Mouse (Mus musculus): ENCODE measurements around the gene Sdf4. TPM values are rescaled to one million over a fixed set of nuclear protein-coding genes. Genes with fewer than 3 reads are reported as not detected.

Sdf4 gene
- polyA plus RNA-seq, 1 experiment from 2014 or later: 438 TPM

- H3K4me3 ChIP-seq (ENCODE audit: inconsistent target): no peak overlapping the region
- 74% methylated on average over 11 of the region's 12 CpGs for WGBS (ENCODE audit: missing documents)
Observed at GRCm38 (mm10) chr4:155981436-155982082, 11.1 kb upstream of the Sdf4 start.

GRCm38 (mm10) chr4:155983788-155984187 lies 8.9 kb upstream of the Sdf4 start:
- Histone ChIP-seq H3K4me3 (ENCODE audit: inconsistent target) (no peak overlapping the region), H3K79me2 (ENCODE audit: inconsistent target) (no peaks in the 10 kb centered on the region), H3K36me3 (ENCODE audit: inconsistent target) (no peaks in the 10 kb centered on the region), H3K27ac (no peak overlapping the region)
- WGBS (ENCODE audit: missing documents): 48% methylated on average over 2 of the region's 2 CpGs

More at GRCm38 (mm10) chr4:155981436-155982082, 11.1 kb upstream of the Sdf4 start:
- Histone ChIP-seq H3K36me3 (ENCODE audit: inconsistent target) (no peaks in the 10 kb centered on the region), H3K79me2 (ENCODE audit: inconsistent target) (no peaks in the 10 kb centered on the region), H3K27ac (no peak overlapping the region)

DNA sequence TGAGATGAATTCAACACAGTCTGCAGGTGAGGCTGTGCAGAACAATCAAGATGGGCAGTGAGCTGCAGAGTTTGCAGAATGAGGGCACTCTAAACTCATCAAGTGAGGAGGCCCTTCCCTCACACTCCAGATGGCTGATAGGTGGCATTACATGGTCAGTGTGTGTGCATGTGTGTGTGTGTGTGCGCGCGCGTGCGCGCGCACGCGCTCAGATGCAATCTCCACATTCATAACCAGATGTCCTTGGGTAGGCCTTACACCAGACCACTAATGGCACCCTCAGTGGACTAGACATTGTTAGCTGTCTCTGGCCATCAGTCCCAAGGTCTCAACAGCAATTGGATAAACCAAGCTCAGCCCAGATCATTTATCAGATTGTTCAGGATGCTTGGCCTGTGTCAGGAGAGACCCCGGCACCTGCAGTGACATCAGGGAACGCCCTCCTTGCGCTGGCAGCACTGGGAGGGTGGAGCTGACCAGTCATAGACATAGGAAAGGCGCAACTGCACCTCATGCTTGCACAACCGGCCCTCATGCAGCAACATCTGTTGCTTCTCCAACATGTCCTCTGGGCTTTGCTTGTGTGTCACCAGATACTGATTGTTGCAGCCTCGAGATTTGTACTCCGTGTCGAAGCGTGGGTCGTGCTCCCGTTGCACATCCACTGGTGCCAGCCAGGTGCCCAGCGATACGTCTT lies 1.3 kb upstream of the Sdf4 start:
- Histone ChIP-seq H3K27ac (no peak overlapping the region), H3K4me3 (ENCODE audit: inconsistent target) (peak overlapping the region; percentile 10; the same call in 1 of the 2 replicates), H3K36me3 (ENCODE audit: inconsistent target) (peaks cover 4% of the 10 kb centered on the region; the same call in 1 of the 2 replicates), H3K79me2 (ENCODE audit: inconsistent target) (peaks cover 41% of the 10 kb centered on the region)
- 71% methylated on average over 22 of the region's 22 CpGs for WGBS (ENCODE audit: missing documents)

- WGBS (ENCODE audit: missing documents): 15% methylated on average over 33 of the region's 37 CpGs
- Histone ChIP-seq H3K4me3 (ENCODE audit: inconsistent target) (peak overlapping the region; percentile 10; the same call in 1 of the 2 replicates), H3K36me3 (ENCODE audit: inconsistent target) (peaks cover 9% of the 10 kb centered on the region; the same call in 1 of the 2 replicates), H3K79me2 (ENCODE audit: inconsistent target) (peaks cover 46% of the 10 kb centered on the region), H3K27ac (no peak overlapping the region)
Observed at GRCm38 (mm10) chr4:155991908-155992230, 803 bp upstream of the Sdf4 start.

DNA sequence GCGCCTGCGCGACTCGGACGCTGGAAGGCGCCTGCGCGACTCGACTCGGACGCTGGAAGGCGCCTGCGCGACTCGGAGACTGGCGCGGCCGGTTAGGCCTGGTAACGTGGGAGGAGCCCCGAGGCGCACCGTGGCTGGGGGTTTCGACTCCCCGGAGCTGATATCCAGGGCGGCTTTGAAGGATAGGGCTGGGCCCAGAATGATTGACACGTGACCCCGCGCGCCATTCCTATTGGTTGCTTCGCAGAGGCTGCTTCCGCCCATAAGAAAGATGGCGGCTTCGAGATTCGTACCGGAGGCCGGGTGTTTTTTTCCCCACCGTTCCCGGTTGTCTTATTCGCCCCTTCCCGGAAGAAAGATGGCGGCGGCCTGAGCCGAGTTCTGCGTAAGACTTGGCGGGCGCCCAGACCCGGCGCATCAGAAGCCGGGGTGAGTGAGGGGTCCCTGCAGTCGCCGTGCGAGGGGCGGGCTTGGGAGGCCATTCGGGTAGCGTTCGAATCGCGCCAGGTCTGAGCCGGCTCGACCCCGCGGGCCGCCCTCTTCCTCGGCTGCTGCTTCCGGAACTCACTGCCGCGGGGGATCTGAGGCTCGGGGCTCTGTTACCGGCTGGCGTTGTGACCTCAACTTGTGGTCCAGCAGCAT lies 355 bp downstream of the Sdf4 start:
- WGBS (ENCODE audit: missing documents): under 1% methylated on average over 55 of the region's 70 CpGs
- H3K36me3 ChIP-seq (ENCODE audit: inconsistent target): peaks cover 21% of the 10 kb centered on the region; the same call in 1 of the 2 replicates
- H3K27ac ChIP-seq: peak overlapping the region; percentile 84
- H3K79me2 ChIP-seq (ENCODE audit: inconsistent target): peaks cover 57% of the 10 kb centered on the region
- peak overlapping the region; percentile 96 for H3K4me3 ChIP-seq (ENCODE audit: inconsistent target)

DNA sequence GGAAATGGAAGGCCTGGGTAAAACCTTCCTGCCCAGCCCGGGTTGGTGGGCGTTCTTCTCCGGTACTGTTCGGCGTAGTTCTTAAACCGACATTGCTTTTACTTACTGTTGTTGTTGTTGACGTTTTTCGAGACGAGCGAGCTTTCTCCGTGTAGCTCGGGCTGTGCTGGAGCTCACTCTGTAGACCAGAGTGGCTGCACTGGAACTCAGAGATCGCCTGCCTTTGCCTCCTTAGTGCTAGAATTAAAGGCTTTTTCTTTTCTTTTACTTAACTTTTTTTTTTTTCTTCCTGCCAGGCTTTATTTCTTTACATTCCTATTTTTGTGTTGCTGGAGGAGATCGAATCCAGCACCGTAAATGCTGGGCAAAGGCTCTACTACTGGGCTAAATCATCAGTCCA lies 934 bp downstream of the Sdf4 start:
- peaks cover 62% of the 10 kb centered on the region for H3K79me2 ChIP-seq (ENCODE audit: inconsistent target)
- peak overlapping the region; percentile 84 for H3K27ac ChIP-seq
- WGBS (ENCODE audit: missing documents): 8% methylated on average over 15 of the region's 15 CpGs
- peak overlapping the region; percentile 96 for H3K4me3 ChIP-seq (ENCODE audit: inconsistent target)
- H3K36me3 ChIP-seq (ENCODE audit: inconsistent target): peaks cover 25% of the 10 kb centered on the region; the same call in 1 of the 2 replicates

DNA sequence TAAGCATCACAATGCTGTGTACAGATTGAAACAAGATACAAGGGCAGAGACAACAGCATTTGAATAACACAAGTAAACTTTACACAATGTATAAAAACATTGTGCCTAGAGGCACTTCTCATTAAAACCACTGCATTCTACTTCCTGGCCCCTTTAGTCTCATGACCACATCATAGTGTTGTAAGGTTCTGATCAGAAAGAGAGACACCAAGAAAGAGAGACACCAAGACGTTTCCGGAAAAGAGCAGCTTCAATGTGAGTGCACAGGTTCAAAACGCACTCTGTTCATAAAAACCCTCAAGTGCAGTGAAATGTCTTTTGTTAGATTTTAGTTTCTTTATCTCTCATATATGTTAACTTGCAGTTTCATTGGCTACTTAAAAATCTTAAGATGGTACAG lies 11.4 kb downstream of the Sdf4 start:
- Histone ChIP-seq H3K79me2 (ENCODE audit: inconsistent target) (no peaks in the 10 kb centered on the region; the same call in 1 of the 2 replicates), H3K4me3 (ENCODE audit: inconsistent target) (no peak overlapping the region), H3K27ac (no peak overlapping the region), H3K36me3 (ENCODE audit: inconsistent target) (peaks cover 91% of the 10 kb centered on the region)
- WGBS (ENCODE audit: missing documents): 96% methylated on average over 3 of the region's 3 CpGs

GRCm38 (mm10) chr4:156008369-156008768 lies 15.7 kb downstream of the Sdf4 start:
- Histone ChIP-seq H3K36me3 (ENCODE audit: inconsistent target) (peaks cover 89% of the 10 kb centered on the region), H3K4me3 (ENCODE audit: inconsistent target) (no peak overlapping the region), H3K27ac (no peak overlapping the region), H3K79me2 (ENCODE audit: inconsistent target) (no peaks in the 10 kb centered on the region)
- WGBS (ENCODE audit: missing documents): 93% methylated on average over 4 of the region's 4 CpGs

DNA sequence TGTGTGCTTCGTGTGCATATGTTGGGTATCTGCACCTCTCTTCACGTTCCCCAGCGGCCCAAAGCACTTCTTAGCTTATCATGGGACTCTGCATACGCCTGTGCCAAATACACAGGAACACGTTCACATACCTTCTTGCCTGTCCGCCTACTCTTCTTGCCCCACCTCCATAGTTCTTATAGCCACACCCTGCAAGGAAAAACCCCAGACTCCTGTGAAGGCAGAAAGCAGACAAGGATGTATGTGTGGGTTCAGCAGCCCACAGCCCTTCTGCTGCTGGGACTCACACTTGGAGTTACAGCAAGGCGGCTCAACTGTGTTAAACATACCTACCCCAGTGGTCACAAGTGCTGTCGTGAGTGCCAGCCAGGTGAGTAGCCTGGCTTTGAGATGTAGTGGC lies 21.0 kb downstream of the Sdf4 start, which contains the start of gene Tnfrsf4:
Gene Tnfrsf4 (plus strand): TSS at position 207 of the 400 bp plus-strand sequence.
- 90% methylated on average over 8 of the region's 8 CpGs for WGBS (ENCODE audit: missing documents)
- no peak within 1 kb of the TSS for H3K27ac ChIP-seq
- no peak within 1 kb of the TSS for H3K4me3 ChIP-seq (ENCODE audit: inconsistent target)
- no peaks in the 10 kb centered on the region for H3K79me2 ChIP-seq (ENCODE audit: inconsistent target)
- peaks cover 58% of the 10 kb centered on the region for H3K36me3 ChIP-seq (ENCODE audit: inconsistent target)

DNA sequence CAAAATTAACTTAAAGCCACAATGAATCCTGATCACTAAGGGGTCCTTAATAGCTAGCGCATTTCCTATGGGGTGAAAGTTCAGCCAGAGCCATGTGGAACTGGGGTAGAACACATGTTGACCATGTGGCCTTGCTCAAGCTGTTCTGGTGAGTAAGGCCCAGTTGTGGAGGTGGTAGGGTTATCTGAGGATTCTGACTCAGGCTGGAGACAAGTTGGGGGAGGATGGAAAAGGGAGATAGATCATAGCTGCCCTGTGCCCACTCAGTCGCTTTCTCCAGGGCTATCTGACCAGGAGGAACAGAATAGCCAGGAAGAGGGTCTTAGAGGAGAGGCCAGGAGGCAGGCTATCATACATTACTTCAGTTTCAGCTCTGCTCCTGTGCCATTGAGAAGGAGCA lies 21.8 kb downstream of the Sdf4 start:
- no peaks in the 10 kb centered on the region for H3K79me2 ChIP-seq (ENCODE audit: inconsistent target)
- WGBS (ENCODE audit: missing documents): 96% methylated on average over 2 of the region's 2 CpGs

DNA sequence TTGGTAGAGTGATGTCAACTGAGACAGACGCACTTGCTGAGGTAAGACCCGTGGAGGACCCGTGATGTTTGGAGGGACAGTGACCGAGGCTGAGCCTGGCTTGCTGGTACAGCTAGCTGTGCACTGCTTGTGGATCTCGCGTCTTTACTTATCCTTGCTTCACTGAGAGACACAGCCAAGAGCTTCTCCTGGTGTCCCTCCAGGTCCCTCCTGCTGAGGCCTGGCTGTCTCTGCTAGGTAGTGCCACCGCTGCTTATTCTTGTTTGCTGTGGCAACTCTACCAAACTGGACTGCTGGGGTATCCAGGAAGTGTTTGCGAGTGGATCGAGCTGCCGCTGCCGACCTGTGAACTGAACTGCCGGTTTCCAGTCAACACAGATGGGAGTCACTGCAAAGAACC lies 27.1 kb downstream of the Sdf4 start:
- Histone ChIP-seq H3K4me3 (ENCODE audit: inconsistent target) (no peak overlapping the region), H3K36me3 (ENCODE audit: inconsistent target) (0 out of 2 replicates have a peak, but pooled peaks cover 12% of the 10 kb centered on the region), H3K27ac (no peak overlapping the region), H3K79me2 (ENCODE audit: inconsistent target) (no peaks in the 10 kb centered on the region)
- 93% methylated on average over 12 of the region's 12 CpGs for WGBS (ENCODE audit: missing documents)

More for the DNA sequence above, 21.8 kb downstream of the Sdf4 start:
- H3K36me3 ChIP-seq (ENCODE audit: inconsistent target): peaks cover 50% of the 10 kb centered on the region
- H3K4me3 ChIP-seq (ENCODE audit: inconsistent target): no peak overlapping the region
- no peak overlapping the region for H3K27ac ChIP-seq

DNA sequence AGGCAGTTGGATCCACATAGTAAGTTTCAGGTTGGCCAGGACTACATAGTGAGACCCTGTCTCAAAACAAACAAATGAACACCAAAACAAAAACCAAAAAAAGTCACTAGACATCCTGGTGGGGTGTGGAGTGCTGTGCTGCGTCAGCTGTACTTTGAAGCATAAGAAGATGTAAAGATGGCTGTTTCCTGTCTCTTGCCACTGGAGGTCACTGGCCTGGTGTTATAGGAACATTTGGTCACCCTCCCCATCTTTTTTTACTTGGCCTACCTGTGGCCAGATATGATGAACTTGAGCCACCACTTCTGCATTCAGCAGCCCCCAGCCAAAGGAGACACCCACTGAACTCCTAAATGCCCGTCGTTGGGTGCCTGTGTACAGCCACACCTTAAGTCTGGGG lies 28.7 kb downstream of the Sdf4 start:
- Histone ChIP-seq H3K27ac (no peak overlapping the region), H3K79me2 (ENCODE audit: inconsistent target) (no peaks in the 10 kb centered on the region), H3K36me3 (ENCODE audit: inconsistent target) (0 out of 2 replicates have a peak, but pooled peaks cover under 1% of the 10 kb centered on the region), H3K4me3 (ENCODE audit: inconsistent target) (no peak overlapping the region)
- 88% methylated on average over 3 of the region's 3 CpGs for WGBS (ENCODE audit: missing documents)

- WGBS (ENCODE audit: missing documents): 46% methylated on average over 9 of the region's 9 CpGs
- no peak overlapping the region for H3K27ac ChIP-seq
Observed at GRCm38 (mm10) chr4:156021942-156022419, 29.3 kb downstream of the Sdf4 start.

GRCm38 (mm10) chr4:156023520-156023919 lies 30.8 kb downstream of the Sdf4 start:
- 95% methylated on average over 9 of the region's 9 CpGs for WGBS (ENCODE audit: missing documents)
- Histone ChIP-seq H3K79me2 (ENCODE audit: inconsistent target) (no peaks in the 10 kb centered on the region), H3K36me3 (ENCODE audit: inconsistent target) (no peaks in the 10 kb centered on the region), H3K27ac (no peak overlapping the region), H3K4me3 (ENCODE audit: inconsistent target) (no peak overlapping the region)

More at GRCm38 (mm10) chr4:156021942-156022419, 29.3 kb downstream of the Sdf4 start:
- no peaks in the 10 kb centered on the region for H3K79me2 ChIP-seq (ENCODE audit: inconsistent target)
- no peaks in the 10 kb centered on the region for H3K36me3 ChIP-seq (ENCODE audit: inconsistent target)
- no peak overlapping the region for H3K4me3 ChIP-seq (ENCODE audit: inconsistent target)

Data from macrophage (primary cell).